Mouse (Mus musculus) embryonic facial prominence, embryonic 11.5 days (tissue): ENCODE data around the gene Rbm39. TPM values are rescaled to one million over a fixed set of nuclear protein-coding genes. Genes with fewer than 3 reads are reported as not detected.

ENCODE experiments used
- ATAC-seq: fragments of 200-750 bp; cut with Nextera tagmentation; replicated peaks from 2 replicates; pipeline ENCODE4 v1.8.0; 2017; ENCODE audit warnings: low read depth; ENCODE audit not compliant: insufficient number of reproducible peaks, low FRiP score, low TSS enrichment
- DNase-seq: peaks from one replicate; pipeline ENCODE4 v3.0.0-alpha.2; 2015; ENCODE audit warnings: low spot score
- H3K27ac ChIP-seq: fragments of 300-500 bp; sonication (generic); replicated peaks from 2 replicates; pipeline ENCODE4 v1.5.1; 2014; ENCODE audit warnings: mild to moderate bottlenecking, low read depth, low read length, control low read depth
- H3K27me3 ChIP-seq: fragments of 300-500 bp; sonication (generic); 2 replicates; pipeline ENCODE4 v1.6.1; 2014; ENCODE audit warnings: mild to moderate bottlenecking, low read length, moderate library complexity, mixed read lengths; ENCODE audit not compliant: control insufficient read depth, insufficient read depth
- H3K36me3 ChIP-seq: fragments of 300-500 bp; sonication (generic); replicated peaks from 2 replicates; pipeline ENCODE4 v1.6.1; 2014; ENCODE audit warnings: low read depth, mild to moderate bottlenecking, low read length, moderate library complexity, mixed read lengths; ENCODE audit not compliant: control insufficient read depth, insufficient read depth
- H3K4me1 ChIP-seq: fragments of 300-500 bp; sonication (generic); 2 replicates; pipeline ENCODE4 v1.6.1; 2014; ENCODE audit warnings: low read length, mixed read lengths; ENCODE audit not compliant: control insufficient read depth, insufficient read depth
- H3K4me2 ChIP-seq: fragments of 300-500 bp; sonication (generic); 2 replicates; pipeline ENCODE4 v1.6.1; 2014; ENCODE audit warnings: low read depth, mild to moderate bottlenecking, control low read depth, low read length, moderate library complexity
- H3K4me3 ChIP-seq: fragments of 300-500 bp; sonication (generic); 2 replicates; pipeline ENCODE4 v1.5.1; 2014; ENCODE audit warnings: low read depth, low read length, control low read depth
- H3K9ac ChIP-seq: fragments of 300-500 bp; sonication (generic); replicated peaks from 2 replicates; pipeline ENCODE4 v1.6.1; 2014; ENCODE audit warnings: mild to moderate bottlenecking, control low read depth, low read length
- H3K9me3 ChIP-seq: fragments of 300-500 bp; sonication (generic); replicated peaks from 2 replicates; pipeline ENCODE4 v1.6.1; 2016; ENCODE audit warnings: mild to moderate bottlenecking, low read length, inconsistent platforms, mixed read lengths; ENCODE audit not compliant: control insufficient read depth
- WGBS: fragments of 180-500 bp; shearing (Covaris S2); extraction: QIAGEN DNeasy Blood & Tissue Kit; methylation state at CpG from one replicate; pipeline ENCODE4 v1.1.7; 2014; 5-methylcytosine and 5-hydroxymethylcytosine counted together
- polyA plus RNA-seq: library from polyadenylated mRNA; unstranded; fragments of >200 nt; fragmentation: Nextera tagmentation; extraction: Ambion mirVana; gene quantifications from 2 replicates; pipeline ENCODE4 v1.2.1, GENCODE M21; 2014

Rbm39 gene
- polyA plus RNA-seq, 1 experiment from 2014 or later = 756 TPM

GRCm38 (mm10) chr2:156201486-156201885 is 21.4 kb upstream of the Rbm39 start:
- Histone ChIP-seq H3K27ac (no peak overlapping the region), H3K36me3 (no peaks in the 10 kb centered on the region; the same call in 1 of the 2 replicates), H3K4me3 (no peak overlapping the region), H3K4me2 (no peak overlapping the region), H3K4me1 (no peaks in the 10 kb centered on the region), H3K27me3 (no peaks in the 10 kb centered on the region), H3K9ac (no peak overlapping the region), H3K9me3 (no peaks in the 10 kb centered on the region)
- 96% methylated on average over 4 of the region's 4 CpGs for WGBS
- no peak for ATAC-seq
- DNase-seq = no peak

- no peak overlapping the region for H3K27ac ChIP-seq
- no peaks in the 10 kb centered on the region; the same call in 1 of the 2 replicates for H3K36me3 ChIP-seq
- peak; percentile 47 for DNase-seq
- no peak overlapping the region for H3K9ac ChIP-seq
- no peak for ATAC-seq
- H3K4me2 ChIP-seq = no peak overlapping the region
- WGBS = 48% methylated on average over 3 of the region's 3 CpGs
- H3K4me3 ChIP-seq = no peak overlapping the region
- H3K9me3 ChIP-seq = no peaks in the 10 kb centered on the region
- no peaks in the 10 kb centered on the region for H3K4me1 ChIP-seq
- H3K27me3 ChIP-seq = no peaks in the 10 kb centered on the region
These were observed 19.9 kb upstream of the Rbm39 start for GRCm38 (mm10) chr2:156199944-156200343.

GRCm38 (mm10) chr2:156197129-156197911 is 17.3 kb upstream of the Rbm39 start:
- Histone ChIP-seq H3K36me3 (no peaks in the 10 kb centered on the region; the same call in 1 of the 2 replicates), H3K4me1 (no peaks in the 10 kb centered on the region)
- WGBS = 5% methylated on average over 16 of the region's 17 CpGs

GRCm38 (mm10) chr2:156196302-156197128 is 16.5 kb upstream of the Rbm39 start, which contains the start of gene Phf20:
TSS of gene Phf20 (plus strand) at chr2:156196466.
- Histone ChIP-seq H3K9ac (peak within 1 kb of the TSS; percentile 76), H3K4me1 (no peaks in the 10 kb centered on the region), H3K4me3 (peak within 1 kb of the TSS; percentile 73), H3K27me3 (no peaks in the 10 kb centered on the region), H3K4me2 (peak within 1 kb of the TSS; percentile 67), H3K36me3 (no peaks in the 10 kb centered on the region; the same call in 1 of the 2 replicates), H3K9me3 (no peaks in the 10 kb centered on the region), H3K27ac (peak within 1 kb of the TSS; percentile 94)
- DNase-seq (peak; percentile 97), ATAC-seq (peak; percentile 96)
- WGBS = under 1% methylated on average over 81 of the region's 88 CpGs

More at GRCm38 (mm10) chr2:156197129-156197911, 17.3 kb upstream of the Rbm39 start:
- peak overlapping the region; percentile 67 for H3K4me2 ChIP-seq
- peak overlapping the region; percentile 76 for H3K9ac ChIP-seq
- peak overlapping the region; percentile 94 for H3K27ac ChIP-seq
- DNase-seq (no peak), ATAC-seq (no peak)
- H3K9me3 ChIP-seq = no peaks in the 10 kb centered on the region
- H3K27me3 ChIP-seq = no peaks in the 10 kb centered on the region
- H3K4me3 ChIP-seq = peak overlapping the region; percentile 73

GRCm38 (mm10) chr2:156194571-156194970 is 14.5 kb upstream of the Rbm39 start:
- no peak overlapping the region for H3K9ac ChIP-seq
- no peaks in the 10 kb centered on the region for H3K9me3 ChIP-seq
- ATAC-seq = no peak
- no peaks in the 10 kb centered on the region; the same call in 1 of the 2 replicates for H3K36me3 ChIP-seq
- no peak overlapping the region for H3K27ac ChIP-seq
- DNase-seq = no peak
- H3K4me2 ChIP-seq = no peak overlapping the region
- H3K4me3 ChIP-seq = no peak overlapping the region
- no peaks in the 10 kb centered on the region for H3K4me1 ChIP-seq
- no peaks in the 10 kb centered on the region for H3K27me3 ChIP-seq

GRCm38 (mm10) chr2:156193066-156193862 is 13.2 kb upstream of the Rbm39 start:
- Histone ChIP-seq H3K9ac (no peak overlapping the region), H3K36me3 (no peaks in the 10 kb centered on the region), H3K4me1 (no peaks in the 10 kb centered on the region), H3K27ac (no peak overlapping the region), H3K4me2 (no peak overlapping the region), H3K27me3 (no peaks in the 10 kb centered on the region), H3K9me3 (no peaks in the 10 kb centered on the region), H3K4me3 (no peak overlapping the region)
- WGBS = 64% methylated on average over 3 of the region's 3 CpGs
- no peak for ATAC-seq
- no peak for DNase-seq

GRCm38 (mm10) chr2:156192068-156192467 is 12.0 kb upstream of the Rbm39 start:
- Histone ChIP-seq H3K9me3 (no peaks in the 10 kb centered on the region), H3K27me3 (no peaks in the 10 kb centered on the region), H3K36me3 (no peaks in the 10 kb centered on the region), H3K9ac (no peak overlapping the region), H3K4me2 (no peak overlapping the region), H3K27ac (no peak overlapping the region), H3K4me1 (no peaks in the 10 kb centered on the region), H3K4me3 (no peak overlapping the region)
- no peak for DNase-seq
- no peak for ATAC-seq
- WGBS = 69% methylated on average over 2 of the region's 2 CpGs
